Mouse (Mus musculus) layer of hippocampus, postnatal 25 days (tissue): ENCODE results near the gene 4930432K21Rik. TPM values are rescaled to one million over a fixed set of nuclear protein-coding genes. Genes with fewer than 3 reads are reported as not detected.

Source experiments
- DNase-seq, 2 experiments: peaks; one replicate each; pipeline ENCODE4 v3.0.0; 2022; ENCODE audit warnings: mixed read lengths in 2 of 2, low spot score in 1 of 2; ENCODE audit errors: extremely low spot score in 1 of 2
- microRNA-seq, 2 experiments: library from miRNA; unstranded; fragments of <30 nt; microRNA quantifications; one replicate each; pipeline ENCODE4 v1.2.0; 2021
- total RNA-seq, 2 experiments: library from RNA; stranded (reverse); gene quantifications; 2 replicates each; pipeline ENCODE4 v1.2.3; 2021

Gene 4930432K21Rik
- total RNA-seq, 2 experiments from 2014 or later, result 1.4 to 2.1 TPM

DNA sequence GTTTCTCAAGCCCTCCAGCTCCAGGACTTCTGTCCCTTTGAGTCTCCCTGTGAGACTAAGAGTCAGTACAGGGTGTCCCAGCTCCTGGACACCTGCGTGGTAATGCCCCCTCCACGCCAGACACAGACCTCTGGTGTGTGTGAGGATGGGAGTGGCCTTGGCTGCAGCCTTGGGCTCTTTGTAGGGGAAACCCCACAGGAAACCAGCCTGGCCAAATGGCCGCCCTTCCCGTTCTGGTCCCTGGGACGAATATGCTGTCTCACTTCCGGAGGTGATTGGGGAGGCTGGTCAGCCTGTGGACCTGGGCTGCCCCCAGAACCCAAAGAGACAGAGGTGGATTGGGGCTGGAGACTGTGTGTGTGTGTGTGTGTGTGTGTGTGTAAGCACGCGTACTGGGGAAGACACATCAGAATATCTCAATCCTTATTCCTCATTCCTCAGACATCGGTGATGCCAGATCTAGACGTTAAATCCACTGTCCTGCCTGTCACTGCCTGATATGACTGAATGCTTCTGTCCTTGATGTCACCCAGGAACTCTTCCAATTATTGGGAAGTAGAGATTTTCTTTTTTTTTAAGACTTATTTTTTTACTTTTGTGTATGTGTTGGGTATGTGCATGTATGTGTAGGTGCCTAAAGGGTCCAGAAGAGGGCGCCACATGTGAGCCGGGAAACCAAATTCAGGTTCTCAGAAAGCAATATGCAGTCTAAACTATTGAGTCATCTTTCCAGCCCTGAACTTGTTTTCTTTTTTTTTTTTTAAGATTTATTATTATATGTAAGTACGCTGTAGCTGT lies 56.3 kb downstream of the 4930432K21Rik start:
- DNase-seq, result no peak

DNA sequence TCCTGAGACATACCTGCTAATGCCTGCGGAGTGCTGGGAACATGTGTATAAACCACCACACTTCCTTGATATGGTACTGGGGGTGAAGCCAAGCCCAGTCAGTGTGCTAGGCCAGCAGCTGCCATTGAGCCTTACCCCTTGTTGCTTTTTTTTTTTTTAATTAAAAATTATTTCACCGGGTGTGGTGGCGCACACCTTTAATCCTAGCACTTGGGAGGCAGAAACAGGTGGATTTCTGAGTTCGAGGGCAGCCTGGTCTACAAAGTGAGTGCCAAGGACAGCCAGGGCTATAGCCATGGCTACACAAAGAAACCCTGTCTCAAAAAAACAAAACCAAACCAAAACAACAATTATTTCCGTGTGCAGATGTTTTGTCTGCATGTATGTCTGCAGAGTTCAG lies 57.2 kb downstream of the 4930432K21Rik start:
- DNase-seq, result no peak

DNA sequence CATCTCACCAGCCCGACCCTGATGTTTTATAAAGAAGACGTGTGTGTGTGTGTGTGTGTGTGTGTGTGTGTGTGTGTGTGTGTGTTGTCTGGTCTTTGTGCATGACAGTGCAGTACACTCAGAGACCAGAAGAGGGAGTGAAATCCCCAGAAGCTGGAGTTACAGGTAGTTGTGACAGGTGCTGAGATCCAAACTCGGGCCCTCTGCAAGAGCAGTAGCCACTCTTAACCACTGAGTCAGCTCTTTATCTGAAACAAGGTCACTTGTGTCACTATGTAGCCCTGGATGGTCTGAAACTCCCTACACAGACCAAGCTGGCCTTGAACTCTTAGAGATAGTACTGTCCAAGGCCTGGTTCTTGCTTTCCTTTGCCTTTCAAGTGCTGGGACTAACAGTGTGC lies 58.8 kb downstream of the 4930432K21Rik start:
- DNase-seq, result no peak

DNA sequence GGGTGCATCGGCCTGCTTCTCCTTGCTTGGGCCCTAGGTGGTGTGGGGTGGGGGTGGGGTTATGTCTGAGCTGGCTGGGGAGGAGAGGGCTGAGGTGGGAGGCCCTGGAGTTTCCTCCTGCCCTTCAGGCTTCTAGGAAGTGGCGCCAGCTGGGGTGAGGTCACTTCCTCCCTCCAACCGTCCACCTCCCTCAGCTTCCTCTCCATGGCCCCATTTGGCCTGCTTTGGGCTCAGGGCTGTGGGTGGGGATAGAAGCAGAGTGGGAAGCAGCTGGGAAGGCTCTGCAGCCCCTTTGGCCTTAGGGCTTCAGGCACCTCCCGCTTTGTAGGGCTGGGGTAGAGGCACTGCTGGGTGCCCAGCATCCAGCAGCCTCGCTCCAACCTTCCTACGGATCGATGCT lies 60.0 kb downstream of the 4930432K21Rik start:
- DNase-seq, result no peak

DNA sequence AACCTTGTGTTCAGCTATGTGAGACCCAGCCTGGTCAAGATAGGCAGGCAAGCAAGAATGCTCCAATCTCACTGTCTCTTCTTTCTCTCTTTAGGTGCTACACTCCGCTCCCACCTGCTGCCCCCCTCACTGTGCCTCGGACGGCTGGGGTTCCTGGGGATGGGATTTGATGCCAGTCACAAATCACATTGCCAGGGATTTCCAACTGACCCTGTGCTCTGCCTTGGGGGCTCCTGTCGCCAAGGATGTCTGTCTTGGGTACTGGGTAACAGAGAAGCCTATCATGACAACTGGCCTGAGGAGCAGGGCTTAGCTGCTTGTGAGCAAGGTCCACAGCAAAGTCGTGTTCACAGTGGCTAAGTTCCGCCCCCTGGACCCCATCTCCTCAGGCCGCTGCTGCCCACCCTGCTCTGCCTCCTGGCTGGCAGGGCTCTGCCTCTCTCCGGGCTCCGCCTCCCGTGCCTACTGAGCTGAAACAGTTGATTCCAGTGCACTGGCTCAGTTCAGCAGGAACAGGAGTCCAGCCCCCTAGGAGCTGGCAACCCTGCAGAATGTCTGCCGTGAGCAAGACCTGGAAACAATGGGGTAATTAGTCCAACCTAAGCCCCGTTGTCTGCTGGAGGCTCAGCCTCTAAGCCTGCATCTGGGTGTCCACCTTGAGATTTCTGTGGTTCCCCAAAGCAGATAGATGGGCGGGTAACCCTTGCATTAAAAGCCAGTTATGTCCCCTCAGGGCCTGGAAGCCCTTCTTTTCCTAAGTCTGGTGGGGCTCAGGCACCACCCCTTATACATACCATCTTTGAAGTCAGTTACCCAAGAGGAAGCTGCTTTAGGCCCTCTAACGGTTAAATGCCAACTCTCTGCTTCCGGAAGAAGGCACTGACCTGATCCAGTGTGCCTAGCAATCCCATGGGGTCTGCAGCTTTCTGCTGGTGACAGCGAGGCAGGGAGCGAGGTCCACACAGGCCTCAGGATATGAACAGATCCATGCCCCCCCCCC lies 60.9 kb downstream of the 4930432K21Rik start:
- no peak for DNase-seq

DNA sequence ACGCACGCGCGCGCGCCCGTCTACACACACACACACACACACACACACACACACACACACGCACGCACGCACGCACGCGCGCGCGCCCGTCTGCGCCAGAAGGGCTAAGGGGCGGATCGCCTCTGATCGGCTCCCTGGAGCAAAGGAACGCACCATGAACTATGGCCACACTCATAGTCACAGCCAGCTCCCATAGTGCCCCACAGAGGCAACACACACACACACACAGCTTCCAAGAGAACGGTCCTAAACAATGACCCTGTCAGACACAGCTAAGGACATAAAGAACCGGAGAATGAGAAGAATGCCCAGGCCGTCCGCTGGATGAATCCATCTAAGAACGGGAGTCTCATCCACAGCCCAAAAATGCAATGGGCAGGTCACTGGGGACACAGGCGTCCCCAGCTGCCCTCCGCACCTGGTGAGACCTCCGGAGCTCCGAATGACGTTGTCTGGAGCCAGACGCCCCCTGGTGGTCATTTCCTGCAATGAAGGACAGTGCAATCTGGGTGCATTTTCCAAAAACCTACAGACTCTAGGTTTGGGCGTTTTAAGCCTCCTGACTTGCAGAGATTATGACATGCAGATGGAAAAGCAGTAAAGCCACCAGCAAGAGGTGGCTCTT lies 62.5 kb downstream of the 4930432K21Rik start:
- DNase-seq, result peak; percentile 83 to 89

DNA sequence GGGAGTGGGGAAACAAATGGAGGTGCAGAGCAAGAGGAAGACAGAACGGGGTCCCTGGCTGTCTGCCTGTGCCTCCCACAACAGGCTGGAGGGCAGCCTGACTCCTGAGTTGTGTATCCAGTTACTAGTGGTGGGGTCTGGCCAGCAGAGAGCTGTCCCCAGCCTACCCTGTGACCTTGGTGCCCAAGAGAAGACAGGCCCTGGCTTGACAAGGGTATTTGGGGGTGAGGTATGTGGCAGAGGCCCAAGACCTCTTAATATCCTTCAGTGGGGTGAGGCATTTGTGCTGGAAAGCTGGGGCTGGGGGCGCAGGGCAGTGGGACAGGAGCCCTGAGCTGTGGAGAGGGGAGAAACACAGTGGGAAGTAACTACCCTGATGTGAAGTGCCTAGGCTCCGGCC lies 63.4 kb downstream of the 4930432K21Rik start:
- no peak for DNase-seq

DNA sequence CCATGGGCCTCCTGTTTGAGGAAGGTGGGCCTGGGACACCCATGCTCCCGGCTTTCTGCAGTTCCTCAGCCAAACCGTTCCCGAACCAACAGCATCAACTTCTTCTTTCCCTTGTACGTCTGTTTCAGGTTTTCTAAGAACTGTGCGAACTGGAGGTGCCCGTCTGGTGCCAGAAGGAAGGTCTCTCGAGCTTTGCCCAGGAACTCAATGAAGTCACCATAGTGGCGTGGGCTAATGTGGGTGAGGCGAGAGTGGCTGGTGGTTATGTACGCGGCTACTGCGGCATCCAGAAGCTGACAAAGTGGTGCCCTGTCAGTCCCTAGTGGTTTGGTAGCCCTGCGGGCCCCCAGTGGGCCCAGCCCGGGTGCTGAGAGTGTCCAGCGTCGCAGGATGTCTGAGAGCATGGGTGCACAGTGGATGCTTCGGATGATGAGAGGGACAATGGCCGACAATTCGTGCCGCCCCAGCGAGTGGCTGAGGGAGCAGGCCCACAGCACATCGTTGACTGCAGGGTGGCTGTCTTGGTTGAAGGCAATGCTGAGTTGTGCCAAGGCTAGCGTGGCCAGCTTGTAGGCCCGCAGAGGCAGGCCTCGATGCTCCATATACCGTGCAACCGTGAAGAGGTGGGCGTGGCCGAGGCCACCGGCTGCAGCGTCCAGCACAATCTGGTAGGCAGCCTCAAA lies 64.2 kb downstream of the 4930432K21Rik start:
- no peak for DNase-seq

DNA sequence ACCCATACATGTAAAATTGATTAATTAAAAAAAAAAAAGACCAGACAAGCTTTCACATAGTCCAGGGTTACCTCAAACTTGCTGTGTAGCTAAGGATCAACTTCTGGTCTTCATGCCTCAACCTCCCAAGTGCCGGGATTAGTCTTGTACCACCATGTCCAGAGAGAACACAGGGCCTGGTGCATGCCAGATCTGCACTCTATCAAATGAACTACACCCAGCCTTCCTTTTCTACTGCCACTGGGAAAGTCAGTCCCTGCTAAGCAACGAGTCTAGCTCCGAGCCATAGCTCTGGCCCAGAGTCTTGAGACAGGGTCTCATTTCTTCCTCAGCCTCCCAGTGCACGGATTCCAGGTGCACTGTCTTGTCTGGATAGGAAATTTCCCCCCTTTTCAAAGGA lies 65.5 kb downstream of the 4930432K21Rik start:
- no peak for DNase-seq

DNA sequence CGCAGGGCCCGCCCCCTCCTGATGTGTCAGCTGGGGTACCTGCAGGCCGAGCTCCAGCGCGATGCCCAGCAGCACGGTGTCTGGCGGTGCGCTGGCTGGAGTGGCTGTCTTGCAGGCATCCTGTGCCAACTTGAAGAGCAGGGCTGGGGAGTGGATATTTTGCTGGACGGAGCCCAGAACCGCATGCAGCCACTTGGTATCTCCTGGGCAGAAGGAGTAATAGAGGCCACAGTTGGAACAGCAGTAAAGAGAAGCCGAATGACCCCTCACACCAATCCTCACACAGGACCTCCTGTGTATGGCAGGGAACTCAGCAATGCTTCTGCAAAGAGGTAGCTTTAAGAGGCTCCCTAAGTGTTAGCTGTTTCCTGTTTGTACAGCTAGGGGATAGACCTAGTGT lies 69.4 kb downstream of the 4930432K21Rik start:
- no peak for DNase-seq

DNA sequence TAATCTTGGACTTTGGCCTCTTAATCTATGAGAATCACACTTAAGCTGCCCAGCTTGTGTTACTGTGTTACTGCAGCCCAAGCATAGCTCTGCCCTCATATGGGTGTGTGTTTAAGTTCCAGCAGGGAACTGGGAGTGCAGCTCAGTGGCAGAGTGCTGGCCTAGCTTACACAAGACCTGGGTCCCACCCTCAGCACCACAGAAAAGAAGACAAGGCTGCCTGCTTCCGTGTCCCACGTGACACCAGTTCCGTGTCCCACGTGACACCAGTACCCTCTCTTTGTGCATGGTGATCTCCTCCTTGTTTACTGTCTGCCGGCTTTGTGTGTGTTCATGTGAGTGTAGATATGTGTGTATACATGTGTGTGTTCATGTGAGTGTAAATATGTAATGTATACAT lies 70.3 kb downstream of the 4930432K21Rik start:
- DNase-seq, result no peak

DNA sequence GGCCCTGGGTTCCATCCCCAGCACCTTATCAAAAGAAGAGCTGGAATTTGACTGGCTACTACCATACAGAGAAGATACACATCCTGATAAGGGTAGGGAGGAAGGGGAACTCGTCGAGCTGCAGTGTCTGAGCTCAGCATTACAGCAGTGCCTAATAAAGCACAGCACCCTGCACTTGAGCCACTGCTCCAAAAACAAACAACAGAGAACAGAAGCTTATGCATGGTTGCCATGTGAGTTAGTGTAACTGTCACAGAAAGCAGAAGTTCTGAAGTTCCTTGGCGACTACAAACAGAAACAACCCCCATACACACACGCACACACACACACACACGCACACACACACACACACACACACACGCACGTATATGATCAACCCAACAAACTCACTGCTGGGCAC lies 72.3 kb downstream of the 4930432K21Rik start:
- no peak for DNase-seq

Small RNA genes lying within 50 kb of the gene (microRNA-seq; reads per million reads assigned to microRNA genes)
- gene Gm25110, result 0 reads per million in 2 experiments
- gene Mir181c, result 2,035 to 2,272 reads per million in 2 experiments
- 2,063 to 2,198 reads per million in 2 experiments for gene Mir181d
- 3,760 to 7,072 reads per million in 2 experiments for gene Mir23a
- gene Mir24-2, result 0 reads per million in 2 experiments
- gene Mir27a, result 98.0 to 117 reads per million in 2 experiments
- gene Mir3074-2, result 0 reads per million in 2 experiments

Other genes with a start within 250 kb of the 4930432K21Rik start
- 100 to 1,000 TPM; 315 to 348 TPM for gene Adgrl1, start 247.9 kb upstream of the 4930432K21Rik start, total RNA-seq
- gene Gm10644, start 192.8 kb upstream of the 4930432K21Rik start, total RNA-seq, result under 1 TPM; 0.49 to 0.54 TPM
- 1 to 10 TPM in 1 of 2 experiments, under 1 TPM in 1; 0.39 to 1.2 TPM for gene Asf1b, start 192.5 kb upstream of the 4930432K21Rik start, total RNA-seq
- gene Prkaca, start 175.0 kb upstream of the 4930432K21Rik start, total RNA-seq, result 100 to 1,000 TPM; 257 to 273 TPM
- gene Samd1, start 150.4 kb upstream of the 4930432K21Rik start, total RNA-seq, result 10 to 100 TPM; 44.2 to 45.4 TPM
- gene 1700067K01Rik, start 146.5 kb upstream of the 4930432K21Rik start, total RNA-seq, result under 1 TPM; 0.20 to 0.33 TPM
- 1 to 10 TPM; 1.9 to 2.3 TPM for gene 2210011C24Rik, start 135.9 kb upstream of the 4930432K21Rik start, total RNA-seq
- gene Palm3, start 126.6 kb upstream of the 4930432K21Rik start, total RNA-seq, result 1 to 10 TPM; 2.7 to 2.9 TPM
- gene Il27ra, start 105.4 kb upstream of the 4930432K21Rik start, total RNA-seq, result 1 to 10 TPM; 2.0 to 2.4 TPM
- gene Rln3, start 103.0 kb upstream of the 4930432K21Rik start, total RNA-seq, result not detected
- gene Gm10643, start 82.9 kb upstream of the 4930432K21Rik start, total RNA-seq, result 1 to 10 TPM; 4.4 to 4.5 TPM
- 10 to 100 TPM; 19.8 to 24.1 TPM for gene Rfx1, start 81.2 kb upstream of the 4930432K21Rik start, total RNA-seq
- gene Dcaf15, start 43.3 kb upstream of the 4930432K21Rik start, total RNA-seq, result 10 to 100 TPM; 18.5 to 19.1 TPM
- not detected for gene Podnl1, start 22.0 kb upstream of the 4930432K21Rik start, total RNA-seq
- gene Cc2d1a, start 89 bp upstream of the 4930432K21Rik start, total RNA-seq, result 10 to 100 TPM; 52.6 to 54.0 TPM
- gene Nanos3, start 37.2 kb downstream of the 4930432K21Rik start, total RNA-seq, result 1 to 10 TPM; 2.6 to 3.0 TPM
- 10 to 100 TPM; 16.5 to 20.4 TPM for gene Zswim4, start 89.0 kb downstream of the 4930432K21Rik start, total RNA-seq
- 100 to 1,000 TPM; 140 to 152 TPM for gene D8Ertd738e, start 101.7 kb downstream of the 4930432K21Rik start, total RNA-seq
- gene Mri1, start 109.3 kb downstream of the 4930432K21Rik start, total RNA-seq, result 10 to 100 TPM; 18.4 to 20.6 TPM
- gene Ccdc130, start 122.4 kb downstream of the 4930432K21Rik start, total RNA-seq, result 10 to 100 TPM; 24.2 to 25.5 TPM
- gene Cacna1a, start 240.4 kb downstream of the 4930432K21Rik start, total RNA-seq, result 100 to 1,000 TPM; 175 to 232 TPM